Mouse (Mus musculus) hindbrain, embryonic 14.5 days (tissue): ENCODE measurements around the gene Taf15. TPM values are rescaled to one million over a fixed set of nuclear protein-coding genes. Genes with fewer than 3 reads are reported as not detected.

ENCODE experiments used
- ATAC-seq: fragments of 200-750 bp; cut with Nextera tagmentation; 2 replicates; pipeline ENCODE4 v1.8.0; 2017; ENCODE audit warnings: moderate number of reproducible peaks, mild to moderate bottlenecking, moderate TSS enrichment, moderate library complexity; ENCODE audit not compliant: low FRiP score
- DNase-seq: peaks from one replicate; pipeline ENCODE4 v3.0.0-alpha.2; 2015; ENCODE audit warnings: low spot score
- H3K27ac ChIP-seq: fragments of 300-500 bp; sonication (generic); 2 replicates; pipeline ENCODE4 v1.5.1; 2014; ENCODE audit warnings: mild to moderate bottlenecking, moderate library complexity
- H3K27me3 ChIP-seq: fragments of 300-500 bp; sonication (generic); 2 replicates; pipeline ENCODE4 v1.6.1; 2014; ENCODE audit warnings: mild to moderate bottlenecking, low read length, mixed read lengths; ENCODE audit not compliant: control insufficient read depth, insufficient read depth
- H3K36me3 ChIP-seq: fragments of 300-500 bp; sonication (generic); replicated peaks from 2 replicates; pipeline ENCODE4 v1.6.1; 2014; ENCODE audit not compliant: control insufficient read depth, insufficient read depth
- H3K4me1 ChIP-seq: fragments of 300-500 bp; sonication (generic); replicated peaks from 2 replicates; pipeline ENCODE4 v1.6.1; 2014; ENCODE audit warnings: antibody characterized with exemption, low read length, mixed read lengths; ENCODE audit not compliant: control insufficient read depth, insufficient read depth
- H3K4me2 ChIP-seq: fragments of 300-500 bp; sonication (generic); replicated peaks from 2 replicates; pipeline ENCODE4 v1.6.1; 2014; ENCODE audit warnings: mild to moderate bottlenecking, moderate library complexity
- H3K4me3 ChIP-seq: fragments of 300-500 bp; sonication (generic); replicated peaks from 2 replicates; pipeline ENCODE4 v1.5.1; 2014; ENCODE audit warnings: mild to moderate bottlenecking, low read length
- H3K9ac ChIP-seq: fragments of 300-500 bp; sonication (generic); 2 replicates; pipeline ENCODE4 v1.6.1; 2014
- H3K9me3 ChIP-seq: fragments of 300-500 bp; sonication (generic); 2 replicates; pipeline ENCODE4 v1.6.1; 2016; ENCODE audit warnings: low read length; ENCODE audit not compliant: control insufficient read depth
- WGBS: fragments of 180-500 bp; shearing (Covaris S2); extraction: QIAGEN DNeasy Blood & Tissue Kit; methylation state at CpG from one replicate; pipeline ENCODE4 v1.1.7; 2014; 5-methylcytosine and 5-hydroxymethylcytosine counted together
- polyA plus RNA-seq: library from polyadenylated mRNA; unstranded; fragments of >200 nt; fragmentation: Nextera tagmentation; extraction: Ambion mirVana; gene quantifications from 2 replicates; pipeline ENCODE4 v1.2.1, GENCODE M21; 2014

The Taf15 gene
- polyA plus RNA-seq, 1 experiment from 2014 or later, result 11.3 TPM

GRCm38 (mm10) chr11:83451281-83451680 is 21.6 kb upstream of the Taf15 start:
- Histone ChIP-seq H3K27me3 (no peaks in the 10 kb centered on the region; the same call in 1 of the 2 replicates), H3K36me3 (no peaks in the 10 kb centered on the region), H3K4me1 (peaks cover 13% of the 10 kb centered on the region), H3K9ac (no peak overlapping the region), H3K4me3 (no peak overlapping the region), H3K4me2 (no peak overlapping the region), H3K27ac (no peak overlapping the region), H3K9me3 (no peaks in the 10 kb centered on the region)
- no peak for DNase-seq
- 89% methylated on average over 10 of the region's 10 CpGs for WGBS
- ATAC-seq, result no peak

- DNase-seq, result no peak
- H3K36me3 ChIP-seq, result no peaks in the 10 kb centered on the region
- H3K4me2 ChIP-seq, result no peak overlapping the region
- ATAC-seq, result no peak
- no peak overlapping the region for H3K4me3 ChIP-seq
- no peak overlapping the region for H3K27ac ChIP-seq
- no peak overlapping the region for H3K9ac ChIP-seq
- WGBS, result 34% methylated on average over 4 of the region's 4 CpGs
- no peaks in the 10 kb centered on the region for H3K27me3 ChIP-seq
- H3K4me1 ChIP-seq, result no peaks in the 10 kb centered on the region
- no peaks in the 10 kb centered on the region for H3K9me3 ChIP-seq
Measured at GRCm38 (mm10) chr11:83454548-83454947, 18.3 kb upstream of the Taf15 start.

- H3K9ac ChIP-seq, result no peak overlapping the region
- no peaks in the 10 kb centered on the region for H3K9me3 ChIP-seq
- no peak for ATAC-seq
- no peak overlapping the region for H3K4me3 ChIP-seq
- H3K27ac ChIP-seq, result no peak overlapping the region
- 80% methylated on average over 3 of the region's 3 CpGs for WGBS
- no peak overlapping the region for H3K4me2 ChIP-seq
- no peak for DNase-seq
- no peaks in the 10 kb centered on the region for H3K27me3 ChIP-seq
- H3K36me3 ChIP-seq, result no peaks in the 10 kb centered on the region
- no peaks in the 10 kb centered on the region for H3K4me1 ChIP-seq
Measured at GRCm38 (mm10) chr11:83455608-83456007, 17.3 kb upstream of the Taf15 start.

- ATAC-seq (no peak), DNase-seq (no peak)
- Histone ChIP-seq H3K27ac (no peak overlapping the region), H3K9ac (no peak overlapping the region), H3K4me2 (no peak overlapping the region), H3K4me1 (no peaks in the 10 kb centered on the region), H3K27me3 (peaks cover 15% of the 10 kb centered on the region), H3K9me3 (no peaks in the 10 kb centered on the region), H3K36me3 (no peaks in the 10 kb centered on the region), H3K4me3 (no peak overlapping the region)
- 31% methylated on average over 7 of the region's 7 CpGs for WGBS
Measured at GRCm38 (mm10) chr11:83457257-83457656, 15.6 kb upstream of the Taf15 start.

GRCm38 (mm10) chr11:83457912-83458601 is 14.8 kb upstream of the Taf15 start:
- DNase-seq (no peak), ATAC-seq (no peak)
- Histone ChIP-seq H3K36me3 (no peaks in the 10 kb centered on the region), H3K27ac (no peak overlapping the region), H3K4me1 (no peaks in the 10 kb centered on the region; the same call in 1 of the 2 replicates), H3K27me3 (peaks cover 22% of the 10 kb centered on the region), H3K9me3 (no peaks in the 10 kb centered on the region), H3K4me2 (no peak overlapping the region), H3K4me3 (no peak overlapping the region), H3K9ac (no peak overlapping the region)
- 64% methylated on average over 9 of the region's 9 CpGs for WGBS

- Histone ChIP-seq H3K9me3 (no peaks in the 10 kb centered on the region), H3K36me3 (no peaks in the 10 kb centered on the region), H3K27me3 (peaks cover 46% of the 10 kb centered on the region), H3K4me3 (peak overlapping the region; percentile 62), H3K27ac (no peak overlapping the region), H3K9ac (no peak overlapping the region), H3K4me1 (no peaks in the 10 kb centered on the region; the same call in none of the 2 replicates), H3K4me2 (peak overlapping the region; percentile 97; the same call in 1 of the 2 replicates)
- DNase-seq (no peak), ATAC-seq (no peak)
- 70% methylated on average over 10 of the region's 10 CpGs for WGBS
Measured at GRCm38 (mm10) chr11:83461462-83462027, 11.3 kb upstream of the Taf15 start.

GRCm38 (mm10) chr11:83462711-83463244 is 10.1 kb upstream of the Taf15 start, which contains the start of gene Mmp28:
Gene Mmp28, minus strand, starts transcription at chr11:83463071.
- DNase-seq (no peak), ATAC-seq (peak; percentile 53; the same call in 1 of the 2 replicates)
- H3K4me2 ChIP-seq, result peak within 1 kb of the TSS; percentile 97
- no peak within 1 kb of the TSS for H3K27ac ChIP-seq
- H3K36me3 ChIP-seq, result no peaks in the 10 kb centered on the region
- WGBS, result under 1% methylated on average over 37 of the region's 42 CpGs
- peaks cover 46% of the 10 kb centered on the region for H3K27me3 ChIP-seq
- H3K4me1 ChIP-seq, result no peaks in the 10 kb centered on the region; the same call in none of the 2 replicates
- H3K9me3 ChIP-seq, result no peaks in the 10 kb centered on the region
- H3K4me3 ChIP-seq, result peak within 1 kb of the TSS; percentile 62
- peak within 1 kb of the TSS; percentile 73 for H3K9ac ChIP-seq

- peaks cover 43% of the 10 kb centered on the region for H3K27me3 ChIP-seq
- no peaks in the 10 kb centered on the region for H3K9me3 ChIP-seq
- H3K27ac ChIP-seq, result peak overlapping the region; percentile 30; the same call in 1 of the 2 replicates
- ATAC-seq, result no peak
- peak; percentile 46 for DNase-seq
- H3K4me2 ChIP-seq, result no peak overlapping the region
- no peak overlapping the region for H3K9ac ChIP-seq
- no peaks in the 10 kb centered on the region; the same call in none of the 2 replicates for H3K4me1 ChIP-seq
- WGBS, result 29% methylated on average over 2 of the region's 2 CpGs
- no peaks in the 10 kb centered on the region for H3K36me3 ChIP-seq
- H3K4me3 ChIP-seq, result no peak overlapping the region
Measured at GRCm38 (mm10) chr11:83465976-83466375, 6.9 kb upstream of the Taf15 start.

GRCm38 (mm10) chr11:83467120-83467652 is 5.7 kb upstream of the Taf15 start:
- Histone ChIP-seq H3K4me1 (no peaks in the 10 kb centered on the region; the same call in none of the 2 replicates), H3K27me3 (peaks cover 32% of the 10 kb centered on the region), H3K36me3 (no peaks in the 10 kb centered on the region), H3K4me3 (no peak overlapping the region), H3K27ac (peak overlapping the region; percentile 30; the same call in 1 of the 2 replicates), H3K9ac (no peak overlapping the region), H3K9me3 (no peaks in the 10 kb centered on the region), H3K4me2 (no peak overlapping the region)
- DNase-seq, result peak; percentile 64
- 46% methylated on average over 11 of the region's 11 CpGs for WGBS
- ATAC-seq, result peak; percentile 44; the same call in 1 of the 2 replicates
